Mouse (Mus musculus) ES-E14 (cell line): ENCODE data around the gene Arhgap25. TPM values are rescaled to one million over a fixed set of nuclear protein-coding genes. Genes with fewer than 3 reads are reported as not detected.

Source experiments
- DNase-seq: peaks from one replicate; pipeline ENCODE4 v3.0.0-alpha.2; 2013; ENCODE audit warnings: low read depth, low spot score
- H3K27ac ChIP-seq: 2 replicates; pipeline ENCODE4 v1.5.1; 2012; ENCODE audit warnings: low read depth, mild to moderate bottlenecking, low read length, moderate library complexity, mixed read lengths; ENCODE audit not compliant: poor library complexity, insufficient read depth, severe bottlenecking
- H3K36me3 ChIP-seq: 2 replicates; pipeline ENCODE4 v1.6.1; 2012; ENCODE audit warnings: mild to moderate bottlenecking, low read length, moderate library complexity, mixed read lengths; ENCODE audit not compliant: control insufficient read depth, poor library complexity, insufficient read depth, severe bottlenecking
- H3K4me1 ChIP-seq, 2 experiments: fragments of 150-350 bp in 1 of 2; sonication (generic) in 1 of 2; 2 replicates each; pipeline ENCODE4 v1.6.1; 2012; ENCODE audit warnings: low read length in 2 of 2, mild to moderate bottlenecking in 1 of 2, mixed read lengths in 1 of 2; ENCODE audit not compliant: control insufficient read depth in 2 of 2, insufficient read depth in 2 of 2, poor library complexity in 1 of 2
- H3K4me3 ChIP-seq, 2 experiments: fragments of 150-350 bp in 1 of 2; sonication (generic) in 1 of 2; 2 replicates each; pipeline ENCODE4 v1.5.1; 2012; ENCODE audit warnings: low read length in 2 of 2, low read depth in 1 of 2, mild to moderate bottlenecking in 1 of 2, mixed read lengths in 1 of 2; ENCODE audit not compliant: insufficient read depth in 1 of 2, poor library complexity in 1 of 2, severe bottlenecking in 1 of 2
- H3K9ac ChIP-seq: 2 replicates; pipeline ENCODE4 v1.6.1; 2012; ENCODE audit warnings: low read depth, mild to moderate bottlenecking, low read length, mixed read lengths; ENCODE audit not compliant: poor library complexity, insufficient read depth, severe bottlenecking
- H3K9me3 ChIP-seq: fragments of 150-350 bp; sonication (generic); 2 replicates; pipeline ENCODE4 v1.6.1; 2012; ENCODE audit warnings: low read depth, mild to moderate bottlenecking, low read length; ENCODE audit not compliant: control insufficient read depth, insufficient read depth
- CHD2 ChIP-seq: IDR thresholded peaks from 2 replicates; pipeline ENCODE4 v1.6.1; 2014; ENCODE audit warnings: mild to moderate bottlenecking, low read depth, low read length, inconsistent platforms
- HCFC1 ChIP-seq: IDR thresholded peaks from 2 replicates; pipeline ENCODE4 v1.6.1; 2012; ENCODE audit warnings: low read length, inconsistent platforms, borderline replicate concordance; ENCODE audit not compliant: insufficient read depth
- MAFK ChIP-seq: IDR thresholded peaks from 2 replicates; pipeline ENCODE4 v1.6.1; 2014; ENCODE audit warnings: mild to moderate bottlenecking, low read depth, low read length, inconsistent platforms; ENCODE audit not compliant: insufficient read depth
- ZC3H11A ChIP-seq: IDR thresholded peaks from 2 replicates; pipeline ENCODE4 v1.6.1; 2012; ENCODE audit warnings: low read depth, mild to moderate bottlenecking, inconsistent platforms, low read length, borderline replicate concordance
- ZNF384 ChIP-seq: IDR thresholded peaks from 2 replicates; pipeline ENCODE4 v1.6.1; 2012; ENCODE audit warnings: low read depth, low read length, inconsistent platforms
- in situ Hi-C, 2 experiments: fragments of 600-800 bp; cut with MboI; formaldehyde crosslinking; loops; one replicate each; pipeline ENCODE4 v1.15.1; 2025; ENCODE audit warnings: low sequenced_read_pairs in 2 of 2, inconsistent platforms in 1 of 2; ENCODE audit not compliant: unreplicated experiment in 2 of 2
- total RNA-seq: library from RNA; depleted of rRNA; stranded (reverse); fragments of 300-350 nt; gene quantifications from 2 replicates; pipeline ENCODE4 v1.2.3, GENCODE M21; 2012

Gene Arhgap25
- total RNA-seq, 1 experiment = 0.13 TPM

DNA sequence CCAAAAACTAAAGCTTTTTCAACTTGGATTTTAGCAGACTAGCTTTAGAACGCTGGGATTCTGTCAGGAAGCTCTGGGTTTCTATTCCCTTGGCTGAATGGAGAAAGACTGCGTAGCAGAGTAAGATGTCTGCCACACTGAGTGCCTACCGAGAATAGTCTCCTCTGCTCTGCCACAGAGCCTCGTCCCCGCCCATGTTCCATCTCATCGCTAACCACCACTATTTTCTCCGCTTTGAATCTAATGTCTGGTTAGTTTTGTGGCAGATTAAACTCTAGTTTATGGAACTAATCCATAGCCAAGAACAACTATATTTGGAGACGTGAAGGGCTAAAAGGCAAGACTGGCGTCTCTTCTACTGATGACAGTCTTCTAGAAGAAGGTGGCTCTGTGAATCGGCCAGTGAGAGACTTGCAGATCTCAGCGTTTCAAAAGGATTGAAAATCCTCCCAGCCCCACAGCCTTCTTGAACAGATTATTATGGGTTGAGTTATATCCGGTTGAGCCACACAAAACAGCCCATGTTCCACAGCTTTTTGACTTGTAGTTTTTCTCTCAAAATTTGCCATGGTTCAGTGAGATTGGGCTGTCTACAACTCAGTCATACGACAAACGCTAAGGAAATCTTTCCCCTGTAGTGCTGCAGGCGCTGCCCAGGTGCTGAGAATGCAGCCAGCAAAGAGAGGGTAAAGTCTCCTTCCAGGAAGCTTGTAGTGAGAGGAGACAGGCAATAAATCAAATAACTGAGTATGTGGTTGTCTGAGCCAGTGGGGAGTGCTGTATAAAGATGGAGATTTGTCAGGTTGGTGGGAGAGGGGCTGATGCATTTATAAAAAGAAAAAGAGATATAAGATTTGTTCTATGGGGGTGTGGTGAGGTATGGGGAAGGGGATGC is 5.6 kb upstream of the Arhgap25 start:
- Histone ChIP-seq H3K27ac (no peak overlapping the region), H3K36me3 (no peaks in the 10 kb centered on the region), H3K9me3 (no peaks in the 10 kb centered on the region), H3K9ac (no peak overlapping the region), H3K4me3 (no peak overlapping the region), H3K4me1 (peaks cover 0 to 5% of the 10 kb centered on the region in 2 experiments; a peak in 1 of 4 replicates)
- in situ Hi-C loops = no loop called here
- no peak for DNase-seq
- TF ChIP-seq ZNF384 (no peak), HCFC1 (no peak), ZC3H11A (no peak), CHD2 (no peak), MAFK (no peak)

DNA sequence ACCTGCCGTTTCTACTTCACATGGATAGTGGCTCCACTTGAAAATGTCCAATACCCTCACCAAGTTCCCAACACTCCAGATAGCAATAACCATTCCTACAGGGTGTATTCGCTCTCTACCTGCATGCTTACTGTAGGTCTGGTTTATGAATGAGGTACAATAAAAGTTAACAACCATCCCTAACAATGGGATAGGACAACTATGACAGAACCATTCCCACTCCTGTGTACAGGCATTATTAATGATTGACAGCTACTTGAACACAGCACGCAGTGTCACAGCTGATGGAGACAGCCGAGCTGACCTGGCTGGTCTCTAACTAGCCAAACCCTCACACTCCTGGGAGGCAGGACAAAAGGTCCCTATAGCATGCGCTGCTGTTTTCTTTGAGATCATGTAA is 4.6 kb upstream of the Arhgap25 start:
- H3K27ac ChIP-seq = no peak overlapping the region
- in situ Hi-C loops = no loop called here
- H3K36me3 ChIP-seq = no peaks in the 10 kb centered on the region
- no peak overlapping the region for H3K9ac ChIP-seq
- TF ChIP-seq ZNF384 = no peak
- TF ChIP-seq HCFC1 = no peak
- no peak for TF ChIP-seq ZC3H11A
- TF ChIP-seq CHD2 = no peak
- no peak for TF ChIP-seq MAFK
- H3K4me1 ChIP-seq = peaks cover 0 to 5% of the 10 kb centered on the region in 2 experiments; a peak in 1 of 4 replicates
- no peak for DNase-seq
- no peaks in the 10 kb centered on the region for H3K9me3 ChIP-seq
- H3K4me3 ChIP-seq = no peak overlapping the region

DNA sequence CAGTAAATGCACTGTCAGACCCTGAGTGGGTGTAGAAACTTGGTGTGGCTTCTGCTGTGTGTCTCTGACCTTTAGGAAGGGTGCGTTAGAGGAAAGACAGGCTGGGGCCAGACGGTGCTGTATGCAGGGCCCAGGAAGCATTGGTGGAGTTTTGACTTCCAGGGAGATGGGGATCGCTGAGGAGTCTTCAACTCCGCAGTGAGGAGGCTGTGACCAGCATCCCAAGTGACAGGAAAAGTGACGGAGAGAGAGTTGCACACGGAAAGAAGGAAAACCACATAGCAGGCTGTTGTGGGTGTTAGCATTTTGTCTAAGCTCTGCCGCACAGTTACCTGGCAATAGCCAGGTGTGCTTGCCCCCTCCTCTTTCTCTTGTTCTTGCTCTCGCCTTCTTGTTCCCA is 3.2 kb upstream of the Arhgap25 start:
- DNase-seq = no peak
- H3K4me3 ChIP-seq = no peak overlapping the region
- in situ Hi-C loops = no loop called here
- H3K36me3 ChIP-seq = no peaks in the 10 kb centered on the region
- TF ChIP-seq ZC3H11A (no peak), MAFK (no peak), ZNF384 (no peak), CHD2 (no peak)
- H3K9ac ChIP-seq = no peak overlapping the region
- no peak overlapping the region for H3K27ac ChIP-seq
- H3K9me3 ChIP-seq = no peaks in the 10 kb centered on the region
- H3K4me1 ChIP-seq = peaks cover 0 to 2% of the 10 kb centered on the region in 2 experiments; a peak in 1 of 4 replicates

DNA sequence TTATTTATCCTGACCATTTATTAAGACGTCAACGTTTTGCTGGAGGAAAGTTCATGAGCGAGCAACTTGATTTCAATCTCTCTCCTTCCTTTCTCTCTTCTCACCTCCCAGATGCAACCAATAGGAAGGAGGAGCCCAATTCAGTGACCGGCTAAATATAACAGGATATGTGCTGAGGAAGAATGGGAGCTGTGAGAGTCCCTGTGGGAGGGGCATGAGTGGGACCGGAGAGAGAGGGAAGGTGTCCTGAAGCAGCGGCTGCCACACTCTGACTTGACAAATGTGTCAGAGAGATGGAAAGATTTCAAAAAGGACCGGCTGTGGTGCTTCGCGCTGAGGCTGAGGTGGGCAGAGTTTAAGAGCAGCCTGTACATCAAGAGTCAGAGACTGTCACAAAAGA is 2.6 kb upstream of the Arhgap25 start:
- in situ Hi-C loops = no loop called here
- Histone ChIP-seq H3K9me3 (no peaks in the 10 kb centered on the region), H3K27ac (no peak overlapping the region), H3K4me3 (no peak overlapping the region), H3K36me3 (no peaks in the 10 kb centered on the region), H3K9ac (no peak overlapping the region), H3K4me1 (no peaks in the 10 kb centered on the region)
- TF ChIP-seq CHD2 (no peak), ZC3H11A (no peak), ZNF384 (no peak), MAFK (no peak), HCFC1 (no peak)
- no peak for DNase-seq
